Mouse (Mus musculus) olfactory bulb, adult 2 months (tissue): ENCODE measurements around the gene Dhrs1.

Experiments used
- CTCF ChIP-seq: fragments of 200-500 bp; IDR thresholded peaks from 2 replicates; pipeline ENCODE4 v1.5.1; 2012; ENCODE audit warnings: low read depth, mild to moderate bottlenecking, low read length, moderate library complexity; ENCODE audit not compliant: insufficient read depth
- POLR2A ChIP-seq: fragments of 200-500 bp; IDR thresholded peaks from 2 replicates; pipeline ENCODE4 v1.6.1; 2012; ENCODE audit warnings: mild to moderate bottlenecking, low read depth, low read length, moderate library complexity; ENCODE audit not compliant: insufficient read depth

DNA sequence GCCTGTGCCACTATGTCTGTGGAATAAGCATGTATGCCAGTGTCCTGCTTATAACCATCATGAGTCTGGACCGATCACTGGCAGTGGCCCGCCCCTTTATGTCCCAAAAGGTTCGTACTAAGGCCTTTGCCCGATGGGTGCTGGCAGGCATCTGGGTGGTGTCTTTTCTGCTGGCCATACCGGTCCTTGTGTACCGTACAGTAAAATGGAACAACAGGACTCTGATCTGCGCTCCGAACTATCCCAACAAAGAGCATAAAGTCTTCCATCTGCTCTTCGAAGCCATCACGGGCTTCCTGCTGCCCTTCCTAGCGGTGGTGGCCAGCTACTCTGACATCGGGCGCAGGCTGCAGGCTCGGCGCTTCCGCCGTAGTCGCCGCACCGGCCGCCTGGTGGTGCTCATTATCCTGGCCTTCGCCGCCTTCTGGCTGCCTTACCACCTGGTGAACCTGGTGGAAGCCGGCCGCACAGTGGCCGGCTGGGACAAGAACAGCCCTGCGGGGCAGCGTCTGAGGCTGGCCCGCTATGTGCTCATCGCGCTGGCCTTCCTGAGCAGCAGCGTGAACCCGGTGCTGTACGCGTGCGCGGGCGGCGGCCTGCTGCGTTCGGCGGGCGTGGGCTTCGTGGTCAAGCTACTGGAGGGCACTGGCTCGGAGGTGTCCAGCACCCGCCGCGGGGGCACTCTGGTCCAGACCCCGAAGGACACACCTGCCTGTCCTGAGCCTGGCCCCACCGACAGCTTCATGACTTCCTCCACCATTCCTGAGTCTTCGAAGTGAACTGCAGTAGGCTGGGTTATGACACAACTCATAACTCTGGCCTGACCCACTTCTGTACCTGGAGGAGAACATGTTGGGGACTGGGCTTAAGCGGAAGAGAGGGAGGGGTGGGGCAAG is 22.3 kb upstream of the Dhrs1 start:
- TF ChIP-seq CTCF: peak; percentile 36; the same call in 1 of the 2 replicates
- 0 out of 2 replicates have a peak, but pooled peaks have one; percentile 20 for TF ChIP-seq POLR2A
